Mouse (Mus musculus) mesoderm, embryonic 11.5 days (tissue): ENCODE measurements around the gene Vmn1r89.

Experiments
- DNase-seq: peaks from one replicate; pipeline ENCODE4 v3.0.0-alpha.2; 2012; ENCODE audit warnings: low read depth, low spot score

The Vmn1r89 gene

DNA sequence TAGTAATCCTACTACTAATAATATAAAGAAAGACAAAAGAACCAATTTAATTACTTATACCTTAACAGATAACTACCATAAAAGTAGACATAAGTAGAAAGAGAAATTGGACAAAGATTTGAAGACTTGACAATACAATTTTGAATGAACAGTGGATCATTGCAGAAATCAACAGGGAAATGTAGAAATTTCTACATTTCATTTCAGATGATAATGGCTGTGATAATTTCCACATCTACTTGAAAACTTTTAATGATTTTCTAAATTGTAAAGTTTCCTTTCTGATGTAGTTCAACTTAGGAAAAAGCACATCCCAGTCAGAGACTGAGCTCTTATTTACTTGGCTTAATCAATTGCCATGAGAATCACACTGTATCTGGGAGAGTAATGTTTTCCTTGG, at the start of gene Vmn1r89:
Vmn1r89 (plus strand) TSS at position 301 of the 400 bp plus-strand sequence.
- no peak for DNase-seq

DNA sequence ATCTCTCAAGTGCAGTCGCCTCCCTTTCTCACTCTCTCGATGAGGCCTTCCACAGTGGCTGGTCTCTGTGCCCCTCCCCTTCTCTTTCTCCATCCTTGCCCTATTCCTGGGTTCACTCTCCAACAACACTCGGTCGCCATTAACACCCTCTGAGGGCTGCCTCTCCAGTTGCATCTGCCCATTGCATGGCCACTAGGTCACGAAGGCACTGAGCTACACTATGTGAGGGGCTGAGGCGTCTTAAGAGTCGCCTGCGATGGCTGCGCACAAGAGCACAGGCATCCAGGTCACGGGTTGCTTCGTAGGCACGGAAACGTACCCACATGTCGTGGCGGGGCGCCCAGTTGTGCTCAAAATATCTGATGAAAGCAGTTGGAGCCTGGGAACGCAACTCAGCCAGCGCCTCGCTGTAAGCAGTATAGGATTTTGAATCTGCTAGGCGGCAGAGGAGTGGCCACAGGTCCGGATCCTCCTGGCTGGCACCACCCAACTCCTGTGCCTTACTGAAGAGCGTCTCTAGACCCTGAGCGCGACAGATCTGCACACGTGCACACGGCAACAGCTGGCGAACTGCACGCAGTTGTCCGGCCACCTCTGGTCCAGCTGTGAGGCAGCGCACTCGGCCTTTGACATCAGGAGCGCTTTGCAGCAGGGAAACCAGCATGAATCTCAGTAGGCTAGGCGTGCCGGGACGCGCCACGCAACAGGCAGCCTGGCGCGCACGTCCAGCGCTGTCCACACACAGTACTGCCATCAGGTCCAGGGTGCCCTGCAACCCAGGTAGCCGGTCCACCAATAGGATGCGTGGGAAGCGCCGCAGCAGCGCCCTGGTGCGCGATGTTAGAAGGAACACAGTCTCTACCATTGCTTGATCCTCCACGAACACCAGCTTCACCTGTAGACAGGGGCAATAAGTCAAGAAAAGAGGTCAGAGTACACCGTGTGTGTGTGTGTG, 48.2 kb downstream of the Vmn1r89 start:
- no peak for DNase-seq

DNA sequence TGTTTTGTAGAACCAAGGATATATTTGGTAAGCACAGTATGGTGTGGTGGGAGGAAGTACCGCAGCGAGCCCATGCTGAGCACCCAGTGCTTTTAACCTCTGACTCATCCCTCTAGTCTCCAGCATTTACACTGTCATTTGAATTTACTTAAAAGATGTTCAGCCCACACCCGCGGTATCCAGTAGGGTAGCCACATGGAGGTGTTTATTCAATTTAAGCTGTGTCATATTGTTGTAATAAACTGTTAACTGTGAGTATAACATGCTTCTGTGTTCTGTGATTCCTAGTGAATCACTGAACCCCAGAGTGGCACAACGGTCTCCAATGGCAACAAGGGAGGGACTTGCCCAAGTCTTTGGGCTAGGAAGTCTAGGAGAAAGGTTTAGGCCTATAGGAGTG, 51.0 kb downstream of the Vmn1r89 start:
- no peak for DNase-seq

DNA sequence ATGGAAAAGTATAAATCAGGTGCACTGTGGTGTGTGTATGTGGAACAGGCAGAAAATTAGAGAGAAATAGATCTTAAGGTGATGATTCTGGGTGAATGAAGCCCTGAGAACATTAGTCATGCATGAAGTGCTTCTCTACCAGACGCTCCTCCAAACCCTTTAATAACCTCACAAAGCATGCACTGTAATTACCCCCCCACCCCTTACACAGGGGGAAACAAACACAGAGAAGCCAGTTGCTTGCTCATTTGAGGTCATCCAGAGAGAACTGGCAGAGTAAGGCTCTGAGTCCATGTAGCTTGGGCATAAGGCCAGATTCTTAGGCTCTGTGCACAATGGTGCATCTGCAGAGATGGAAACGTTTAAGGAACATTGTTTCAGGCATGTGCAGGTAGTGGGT, 51.6 kb downstream of the Vmn1r89 start:
- no peak for DNase-seq

DNA sequence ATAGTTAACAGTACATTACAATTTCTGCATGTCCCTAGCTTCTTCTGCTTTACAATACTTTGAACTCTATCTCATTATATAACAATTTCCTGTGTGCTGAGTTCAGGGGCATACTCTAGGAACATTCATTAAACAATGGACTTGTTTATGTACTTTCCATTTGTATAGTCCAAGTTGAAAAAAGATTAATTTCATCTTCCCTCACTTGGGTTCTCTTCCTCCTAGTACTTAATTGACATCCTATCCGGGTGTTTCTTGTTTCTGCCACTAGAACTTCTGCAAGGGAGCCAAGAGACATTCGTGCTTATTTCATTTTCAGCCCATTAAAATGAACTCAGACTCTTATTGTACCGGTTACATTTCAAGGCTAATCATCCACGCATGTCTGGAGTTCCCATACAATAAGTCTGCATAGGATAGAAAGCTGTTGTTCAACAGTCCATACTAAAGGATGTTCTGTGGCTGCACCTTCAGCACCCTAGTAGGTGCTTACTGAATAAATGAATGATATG, 56.0 kb downstream of the Vmn1r89 start:
- no peak for DNase-seq

DNA sequence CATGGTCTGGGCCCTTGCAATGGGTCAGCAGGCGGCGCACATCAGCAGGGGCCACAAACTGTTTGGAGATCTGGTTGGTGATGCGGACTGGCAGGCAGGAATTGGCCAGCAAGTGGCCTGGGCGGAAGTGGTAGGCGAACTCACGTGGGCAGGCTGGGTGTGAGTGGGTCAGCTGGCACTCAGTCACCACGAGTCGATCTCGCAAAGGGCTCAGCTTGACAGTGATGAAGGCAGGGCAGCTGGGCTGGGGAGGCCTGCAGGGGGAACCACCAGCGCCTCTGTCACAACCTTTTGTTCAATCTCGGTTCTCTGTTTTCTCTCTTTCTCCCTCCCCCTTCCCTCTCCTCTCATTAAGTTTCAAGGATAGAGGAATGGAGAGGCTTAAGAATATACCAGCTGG, 56.6 kb downstream of the Vmn1r89 start:
- no peak for DNase-seq
